Mouse (Mus musculus) frontal cortex, adult 2 months (tissue): ENCODE measurements at regions not wholly inside any gene's neighbourhood (a gene's known extent, or its start where the extent isn't known, plus 50 kb on each side); places are given as distances from the start of the nearest gene placed in this dataset.
A peak's percentile ranks its signal among the peaks of the same experiment; 100 is the strongest.

Experiments
- DNase-seq, 2 experiments: peaks; one replicate each; pipeline ENCODE4 v3.0.0; 2022; ENCODE audit warnings: low spot score in 1 of 2; ENCODE audit errors: extremely low spot score in 1 of 2

- DNase-seq, result no peak
Measured at GRCm38 (mm10) chrX:142456022-142456421, 65.7 kb upstream of the Acsl4 start.

GRCm38 (mm10) chrX:142464174-142464573 is 73.8 kb upstream of the Acsl4 start:
- DNase-seq, result no peak

- no peak for DNase-seq
Measured at GRCm38 (mm10) chrX:142464756-142465155, 74.4 kb upstream of the Acsl4 start.

GRCm38 (mm10) chrX:142467850-142468256 is 77.5 kb upstream of the Acsl4 start:
- DNase-seq, result no peak

GRCm38 (mm10) chrX:142468388-142468787 is 78.1 kb upstream of the Acsl4 start:
- no peak for DNase-seq

- DNase-seq, result no peak
Measured at GRCm38 (mm10) chrX:142469048-142469634, 78.8 kb upstream of the Acsl4 start.

GRCm38 (mm10) chrX:142470083-142470482 is 79.7 kb upstream of the Acsl4 start:
- DNase-seq, result no peak

- DNase-seq, result peak; percentile 12 to 46
Measured at GRCm38 (mm10) chrX:142481203-142481815, 91.0 kb upstream of the Acsl4 start.

GRCm38 (mm10) chrX:142488078-142488477 is 97.7 kb upstream of the Acsl4 start:
- DNase-seq, result no peak

- DNase-seq, result peak; percentile 3 to 58
Measured at GRCm38 (mm10) chrX:142490093-142490717, 99.9 kb upstream of the Acsl4 start.

- DNase-seq, result no peak
Measured at GRCm38 (mm10) chrX:142501094-142501493, 110.8 kb upstream of the Acsl4 start.

GRCm38 (mm10) chrX:142504962-142505361 is 114.6 kb upstream of the Acsl4 start:
- no peak for DNase-seq

GRCm38 (mm10) chrX:142507475-142507874 is 117.1 kb upstream of the Acsl4 start:
- no peak for DNase-seq

- no peak for DNase-seq
Measured at GRCm38 (mm10) chrX:142516406-142517131, 126.2 kb upstream of the Acsl4 start.

GRCm38 (mm10) chrX:142517205-142517604 is 126.9 kb upstream of the Acsl4 start:
- no peak for DNase-seq

GRCm38 (mm10) chrX:142521063-142521462 is 130.7 kb upstream of the Acsl4 start:
- no peak for DNase-seq

- peak in 1 of 2 experiments; percentile 44 for DNase-seq
Measured at GRCm38 (mm10) chrX:142526953-142527352, 136.6 kb upstream of the Acsl4 start.

GRCm38 (mm10) chrX:142529892-142530291 is 139.6 kb upstream of the Acsl4 start:
- DNase-seq, result no peak

GRCm38 (mm10) chrX:142534780-142535179 is 144.4 kb upstream of the Acsl4 start:
- peak in 1 of 2 experiments; percentile 47 for DNase-seq

- DNase-seq, result no peak
Measured at GRCm38 (mm10) chrX:142535540-142535939, 145.2 kb upstream of the Acsl4 start.

GRCm38 (mm10) chrX:142535954-142536353 is 145.3 kb upstream of the Tmem164 start:
- no peak for DNase-seq
